Mouse (Mus musculus) activated CD4-positive, CD25-positive, alpha-beta regulatory T cell, adult 4 months (primary cell): ENCODE results near the gene Zfp648. TPM values are rescaled to one million over a fixed set of nuclear protein-coding genes. Genes with fewer than 3 reads are reported as not detected.

ENCODE experiments used
- ATAC-seq: one replicate; pipeline ENCODE4 v1.8.0; 2017
- polyA plus RNA-seq, 2 experiments: library from polyadenylated mRNA; unstranded; fragments of 100-300 nt; shearing (Covaris generic); gene quantifications; one replicate each; pipeline ENCODE4 v1.2.1; 2017

Zfp648 gene
- polyA plus RNA-seq, result not detected

- ATAC-seq, result no peak
Observed at GRCm38 (mm10) chr1:154200955-154201722, at the start of gene Zfp648. Gene Zfp648, plus strand, starts transcription at chr1:154201187.

GRCm38 (mm10) chr1:154152539-154152938 lies 48.4 kb upstream of the Zfp648 start:
- ATAC-seq, result no peak

- no peak for ATAC-seq
Observed at GRCm38 (mm10) chr1:154153800-154154199, 47.2 kb upstream of the Zfp648 start.

GRCm38 (mm10) chr1:154156177-154157062 lies 44.6 kb upstream of the Zfp648 start:
- ATAC-seq, result no peak

- no peak for ATAC-seq
Observed at GRCm38 (mm10) chr1:154157131-154157530, 43.9 kb upstream of the Zfp648 start.

- ATAC-seq, result no peak
Observed at GRCm38 (mm10) chr1:154167696-154168095, 33.3 kb upstream of the Zfp648 start.

GRCm38 (mm10) chr1:154175334-154175733 lies 25.7 kb upstream of the Zfp648 start:
- ATAC-seq, result no peak

GRCm38 (mm10) chr1:154177781-154178180 lies 23.2 kb upstream of the Zfp648 start:
- ATAC-seq, result no peak

- ATAC-seq, result no peak
Observed at GRCm38 (mm10) chr1:154178541-154179155, 22.3 kb upstream of the Zfp648 start.

- no peak for ATAC-seq
Observed at GRCm38 (mm10) chr1:154180952-154181351, 20.0 kb upstream of the Zfp648 start.

- ATAC-seq, result no peak
Observed at GRCm38 (mm10) chr1:154182396-154183076, 18.5 kb upstream of the Zfp648 start.

- ATAC-seq, result no peak
Observed at GRCm38 (mm10) chr1:154183077-154183751, 17.8 kb upstream of the Zfp648 start.

- ATAC-seq, result no peak
Observed at GRCm38 (mm10) chr1:154188229-154188628, 12.8 kb upstream of the Zfp648 start.

GRCm38 (mm10) chr1:154188631-154189030 lies 12.4 kb upstream of the Zfp648 start:
- no peak for ATAC-seq

- no peak for ATAC-seq
Observed at GRCm38 (mm10) chr1:154189842-154190530, 11.0 kb upstream of the Zfp648 start.

- ATAC-seq, result no peak
Observed at GRCm38 (mm10) chr1:154198896-154199295, 2.1 kb upstream of the Zfp648 start.

- ATAC-seq, result no peak
Observed at GRCm38 (mm10) chr1:154202580-154202979, 1.6 kb downstream of the Zfp648 start.

GRCm38 (mm10) chr1:154203386-154203785 lies 2.4 kb downstream of the Zfp648 start:
- ATAC-seq, result no peak

- no peak for ATAC-seq
Observed at GRCm38 (mm10) chr1:154204652-154205573, 3.9 kb downstream of the Zfp648 start.

GRCm38 (mm10) chr1:154219991-154220390 lies 19.0 kb downstream of the Zfp648 start:
- ATAC-seq, result no peak
